Mouse (Mus musculus) heart, postnatal 36 days (tissue): ENCODE results near the gene Gm8947. TPM values are rescaled to one million over a fixed set of nuclear protein-coding genes. Genes with fewer than 3 reads are reported as not detected.
"Not testable (repeated sequence)": the region's sequence is repeated elsewhere in the genome, so short reads cannot be mapped to it uniquely, and the experiment has no call there.

Experiments used
- DNase-seq, 2 experiments: peaks; one replicate each; pipeline ENCODE4 v3.0.0; 2021 to 2022
- intact Hi-C: fragments of 180-260 bp; cut with DNase I; formaldehyde crosslinking; loops from one replicate; pipeline ENCODE4 v1.15.1; 2025
- total RNA-seq, 2 experiments: library from RNA; stranded (reverse); gene quantifications; 2 replicates each; pipeline ENCODE4 v1.2.3; 2021

Gm8947 gene
- total RNA-seq, 2 experiments from 2014 or later: not detected

- intact Hi-C loops: loop anchor here (5.0 kb wide), 1 partner anchor 164 kb away; the partner anchor contains the start of gene Ivns1abp
- DNase-seq: no peak
These were observed 13.6 kb upstream of the Gm8947 start for GRCm38 (mm10) chr1:151178505-151179083.

- DNase-seq: no peak
- intact Hi-C loops: no loop called here
These were observed 12.0 kb upstream of the Gm8947 start for GRCm38 (mm10) chr1:151180167-151180566.

- DNase-seq, intact Hi-C loops: not testable (repeated sequence)
These were observed 9.9 kb upstream of the Gm8947 start, which contains the start of gene Gm47985 for GRCm38 (mm10) chr1:151182266-151182665. TSS of gene Gm47985 (plus strand) at chr1:151182537.

GRCm38 (mm10) chr1:151186186-151186585 lies 6.0 kb upstream of the Gm8947 start:
- intact Hi-C loops, DNase-seq: not testable (repeated sequence)

GRCm38 (mm10) chr1:151186879-151187424 lies 5.2 kb upstream of the Gm8947 start:
- intact Hi-C loops, DNase-seq: not testable (repeated sequence)

DNA sequence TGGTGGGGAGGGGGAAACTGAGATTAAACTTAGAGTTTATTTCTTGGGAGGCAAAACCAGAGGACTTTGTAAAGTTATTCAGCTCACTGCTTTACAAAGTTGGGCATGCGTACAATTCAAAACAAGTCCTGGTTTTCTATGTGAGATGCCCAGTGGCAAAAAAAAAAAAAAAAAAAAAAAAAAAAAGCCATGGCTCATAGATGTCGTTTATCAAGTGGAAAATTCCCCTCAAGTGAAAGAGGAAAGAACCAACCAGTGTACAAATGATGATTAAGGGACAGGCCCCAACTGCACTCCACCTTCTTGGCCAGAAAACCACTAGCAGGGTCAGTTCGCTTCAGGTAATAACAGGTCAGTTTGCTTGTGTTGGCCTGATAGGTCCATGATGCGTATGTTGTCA lies 3.7 kb upstream of the Gm8947 start:
- intact Hi-C loops: no loop called here
- no peak for DNase-seq

DNA sequence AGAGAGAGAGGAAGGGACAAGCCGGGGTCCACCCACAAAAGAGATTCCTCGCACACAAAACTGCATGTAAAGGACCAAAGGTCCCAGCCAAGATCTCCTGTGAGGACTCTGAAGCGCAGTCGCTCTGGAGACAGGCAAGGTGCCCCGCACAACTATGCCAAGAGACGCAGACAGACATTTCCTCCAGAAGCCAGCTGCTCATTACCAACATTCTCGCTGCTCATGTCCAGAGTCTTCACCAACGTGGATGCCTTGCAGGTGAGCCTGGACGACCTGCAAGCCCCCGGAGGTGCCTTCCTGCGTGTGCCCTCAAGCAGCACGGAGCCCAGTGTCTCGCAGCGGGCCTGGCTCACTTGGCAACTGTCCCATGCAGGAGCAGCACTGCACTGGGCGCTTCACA lies 563 bp downstream of the Gm8947 start:
- intact Hi-C loops, DNase-seq: not testable (repeated sequence)

- intact Hi-C loops, DNase-seq: not testable (repeated sequence)
These were observed 3.8 kb downstream of the Gm8947 start for GRCm38 (mm10) chr1:151195986-151196385.

GRCm38 (mm10) chr1:151196690-151197089 lies 4.5 kb downstream of the Gm8947 start:
- DNase-seq, intact Hi-C loops: not testable (repeated sequence)

DNA sequence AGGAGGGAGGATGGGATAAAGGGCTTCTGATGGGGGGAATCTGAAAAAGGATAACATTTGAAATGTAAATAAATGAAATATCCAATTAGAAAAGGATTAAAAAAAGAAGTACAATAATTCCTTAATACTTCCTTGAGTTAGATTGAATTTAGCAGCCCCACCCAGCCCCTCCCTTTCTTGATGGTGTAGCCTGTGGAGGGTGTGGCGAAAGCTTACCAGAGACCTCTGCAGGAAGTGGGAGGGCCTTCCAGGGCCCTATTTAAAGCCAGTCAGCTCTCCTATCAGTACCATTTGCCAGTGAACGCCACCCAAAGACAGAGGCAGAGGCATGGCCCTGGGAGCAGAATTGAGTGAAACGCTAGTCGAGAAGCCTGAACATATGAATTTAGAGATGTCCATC lies 5.9 kb downstream of the Gm8947 start, which contains the start of gene Gm47995:
Gene Gm47995 (plus strand): TSS at position 329 of the 400 bp plus-strand sequence.
- intact Hi-C loops, DNase-seq: not testable (repeated sequence)

- intact Hi-C loops: not testable (repeated sequence)
These were observed 8.4 kb downstream of the Gm8947 start for GRCm38 (mm10) chr1:151200620-151201019.

GRCm38 (mm10) chr1:151202771-151203170 lies 10.6 kb downstream of the Gm8947 start:
- intact Hi-C loops, DNase-seq: not testable (repeated sequence)

More at GRCm38 (mm10) chr1:151200620-151201019, 8.4 kb downstream of the Gm8947 start:
- DNase-seq: not testable (repeated sequence)

- intact Hi-C loops, DNase-seq: not testable (repeated sequence)
These were observed 11.6 kb downstream of the Gm8947 start, which contains the start of gene 3110040M04Rik for GRCm38 (mm10) chr1:151203818-151204217. TSS of gene 3110040M04Rik (plus strand) at chr1:151204121.

- intact Hi-C loops, DNase-seq: not testable (repeated sequence)
These were observed 16.3 kb downstream of the Gm8947 start for GRCm38 (mm10) chr1:151208493-151208892.

GRCm38 (mm10) chr1:151208944-151209343 lies 16.8 kb downstream of the Gm8947 start:
- intact Hi-C loops: not testable (repeated sequence)

GRCm38 (mm10) chr1:151209824-151210355 lies 17.7 kb downstream of the Gm8947 start, which contains the start of gene Gm47996:
TSS of gene Gm47996 (plus strand) at chr1:151210131.
- intact Hi-C loops, DNase-seq: not testable (repeated sequence)

More at GRCm38 (mm10) chr1:151208944-151209343, 16.8 kb downstream of the Gm8947 start:
- not testable (repeated sequence) for DNase-seq

DNA sequence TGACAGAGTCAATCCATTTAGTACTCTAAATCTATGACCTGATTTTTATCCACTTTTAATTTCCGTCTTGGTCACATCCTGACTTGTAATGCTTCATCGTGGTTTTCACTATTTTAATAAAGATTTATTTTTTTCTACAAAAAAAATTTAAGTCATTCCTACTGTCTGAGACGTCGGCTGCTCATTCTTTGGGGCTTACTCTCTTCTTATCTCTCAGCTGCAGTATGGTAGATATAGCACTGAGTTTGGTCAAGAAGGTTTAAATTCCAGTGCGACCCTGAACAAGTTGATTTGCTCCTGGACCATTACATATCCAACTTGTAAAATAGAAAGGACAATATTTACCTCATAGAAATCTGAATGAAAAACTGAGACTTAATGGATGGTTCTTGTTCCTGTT lies 19.5 kb downstream of the Gm8947 start:
- intact Hi-C loops, DNase-seq: not testable (repeated sequence)

DNA sequence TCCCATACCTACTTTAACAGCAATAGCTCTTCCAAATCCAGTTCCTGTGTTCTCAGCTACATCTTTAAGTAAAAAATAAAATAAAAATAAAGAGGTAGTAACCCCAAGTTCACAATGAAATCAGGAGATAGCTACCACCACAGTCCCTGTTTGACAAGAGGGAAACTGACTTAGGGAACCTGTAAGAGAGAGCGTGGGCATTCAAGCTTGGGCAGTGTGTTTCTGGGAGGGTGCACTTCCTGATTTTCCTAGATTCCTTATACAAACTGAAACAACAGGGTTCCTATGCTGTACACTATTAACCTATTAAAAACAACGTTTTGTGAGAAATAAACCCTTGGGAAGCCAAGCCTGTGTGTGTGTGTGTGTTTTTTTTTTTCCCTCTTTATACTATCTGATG lies 22.7 kb downstream of the Gm8947 start:
- DNase-seq: no peak
- intact Hi-C loops: no loop called here

DNA sequence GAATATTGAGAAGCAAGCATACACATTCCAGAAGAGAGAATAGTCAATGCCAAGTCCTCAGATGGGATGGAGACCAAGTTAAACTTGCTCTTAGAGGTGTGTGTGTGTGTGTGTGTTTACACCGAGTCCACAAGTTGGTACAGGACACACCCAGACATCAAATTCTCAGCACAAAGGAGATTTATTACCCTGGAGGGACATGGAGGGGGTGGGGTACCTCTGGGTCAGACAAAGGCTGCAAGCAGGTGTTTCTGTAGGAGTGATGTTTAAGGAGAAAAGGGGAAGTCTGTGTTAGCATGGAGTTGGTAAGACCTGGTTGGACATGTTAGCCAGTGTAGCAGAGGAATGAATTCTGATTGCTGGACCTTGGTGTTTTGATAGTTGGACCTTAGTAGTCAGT lies 23.8 kb downstream of the Gm8947 start:
- intact Hi-C loops: no loop called here
- no peak for DNase-seq

GRCm38 (mm10) chr1:151216417-151216816 lies 24.2 kb downstream of the Gm8947 start:
- DNase-seq: no peak
- intact Hi-C loops: no loop called here

DNA sequence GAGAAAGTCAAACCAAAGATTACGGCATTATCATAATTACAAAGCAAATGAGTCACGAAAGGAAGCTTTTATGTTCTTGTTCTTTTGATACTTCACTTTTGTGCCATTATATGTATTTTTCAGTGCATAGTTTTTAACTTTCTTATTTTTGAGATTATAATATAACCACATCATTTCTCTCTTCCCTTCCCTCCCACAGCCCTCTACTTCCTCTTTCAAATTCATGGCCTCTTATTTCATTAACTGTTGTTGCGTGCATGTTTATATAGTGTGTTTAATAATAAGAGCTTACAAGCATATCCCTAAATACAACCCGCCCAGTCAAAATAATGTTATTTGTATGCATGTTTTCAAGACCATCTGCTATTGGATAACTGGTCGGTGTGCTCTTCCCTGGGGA lies 26.9 kb downstream of the Gm8947 start:
- intact Hi-C loops: no loop called here
- no peak for DNase-seq
